Mouse (Mus musculus): ENCODE data around the gene Smarce1. TPM values are rescaled to one million over a fixed set of nuclear protein-coding genes. Genes with fewer than 3 reads are reported as not detected.
"Not testable (repeated sequence)": the region's sequence is repeated elsewhere in the genome, so short reads cannot be mapped to it uniquely, and the experiment has no call there.

The Smarce1 gene
- total RNA-seq (2021): 10 to 100 TPM; 51.8 to 59.7 TPM

DNA sequence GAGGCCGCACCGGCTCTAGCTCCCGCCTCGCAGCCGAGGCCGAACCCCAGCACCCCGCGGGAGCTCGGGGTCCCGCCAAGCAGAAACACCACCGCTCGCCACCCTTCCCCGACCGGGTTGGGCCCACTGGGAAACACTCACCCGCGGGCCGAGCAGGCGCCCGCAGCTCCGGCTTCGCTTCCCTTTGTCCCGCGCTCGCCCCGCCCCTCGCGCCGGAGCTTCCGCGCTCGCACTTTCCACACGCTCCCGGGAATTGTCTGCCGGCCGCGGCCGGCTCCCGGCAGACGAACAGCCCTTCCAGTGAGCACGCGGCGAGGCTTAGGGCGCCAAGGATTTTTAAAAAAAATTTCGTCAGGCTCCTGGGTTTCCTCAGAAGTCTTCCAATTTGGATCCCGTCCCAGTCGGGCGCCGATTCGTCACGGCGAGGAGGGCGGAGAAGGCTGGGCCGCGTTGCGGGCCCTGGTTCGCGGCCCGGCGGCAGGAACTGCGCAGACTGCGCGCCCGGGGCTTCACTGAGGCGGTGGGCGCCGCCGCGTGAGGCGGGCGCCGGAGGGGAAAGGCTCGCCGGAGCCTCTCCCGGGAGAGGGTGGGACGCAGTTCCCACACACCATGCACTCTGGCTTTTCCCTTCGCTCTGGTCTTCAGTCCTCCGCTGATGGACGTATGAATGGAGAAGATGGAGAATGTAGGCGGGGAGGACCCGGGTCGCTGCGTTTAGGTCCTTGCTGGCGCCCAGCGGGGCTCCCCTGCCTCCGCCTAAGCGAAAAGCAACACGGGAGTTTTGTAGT, at the start of gene Smarce1:
Smarce1 (minus strand) TSS at position 757 of the 788 bp plus-strand sequence.
- DNase-seq (ENCODE audit: extremely low spot score in 1 of 2, low spot score in 1 of 2): peak; percentile 74 to 77

DNA sequence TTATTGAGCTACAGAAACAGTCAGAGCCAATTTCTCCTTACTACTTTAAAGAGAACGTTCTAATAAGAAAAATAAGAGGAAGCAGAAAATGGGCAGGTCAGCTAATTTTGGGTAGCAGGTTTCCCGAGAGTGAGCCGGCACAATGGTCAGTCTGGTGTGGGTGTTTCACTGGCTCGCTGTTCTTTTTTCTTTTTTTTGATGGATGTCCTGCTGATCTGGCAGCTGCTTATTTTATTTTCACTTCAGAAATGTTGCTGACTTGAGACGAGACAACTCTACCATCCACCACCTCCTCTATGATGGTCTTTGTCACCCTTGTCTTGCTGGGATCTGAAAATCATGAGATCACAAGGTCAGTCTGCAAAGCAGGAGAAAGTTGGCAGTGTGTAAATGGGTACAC, 49.2 kb upstream of the Smarce1 start:
- no peak for DNase-seq (ENCODE audit: extremely low spot score in 1 of 2, low spot score in 1 of 2)

- DNase-seq (ENCODE audit: extremely low spot score in 1 of 2, low spot score in 1 of 2): no peak
Measured at GRCm38 (mm10) chr11:99276786-99277185, 46.0 kb upstream of the Smarce1 start.

DNA sequence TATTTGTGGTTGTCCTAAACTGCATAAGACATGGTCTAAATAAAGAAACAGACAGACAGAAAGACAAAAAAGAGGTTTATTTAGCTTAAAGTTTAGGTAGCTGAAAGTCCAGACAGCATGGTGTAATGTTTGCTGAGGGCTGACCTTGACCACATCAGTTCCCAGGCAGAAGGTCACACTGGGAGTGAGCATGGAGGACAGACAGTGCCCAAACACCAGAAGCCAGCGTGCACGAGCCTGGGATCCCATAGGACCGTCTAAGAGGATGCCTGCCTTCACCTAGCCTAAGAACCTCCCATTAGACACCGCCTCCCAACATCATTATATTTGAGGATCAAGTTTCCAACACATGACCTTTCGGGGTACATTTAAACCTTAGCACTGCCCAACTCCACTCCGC, 44.8 kb upstream of the Smarce1 start:
- DNase-seq (ENCODE audit: extremely low spot score in 1 of 2, low spot score in 1 of 2): no peak

DNA sequence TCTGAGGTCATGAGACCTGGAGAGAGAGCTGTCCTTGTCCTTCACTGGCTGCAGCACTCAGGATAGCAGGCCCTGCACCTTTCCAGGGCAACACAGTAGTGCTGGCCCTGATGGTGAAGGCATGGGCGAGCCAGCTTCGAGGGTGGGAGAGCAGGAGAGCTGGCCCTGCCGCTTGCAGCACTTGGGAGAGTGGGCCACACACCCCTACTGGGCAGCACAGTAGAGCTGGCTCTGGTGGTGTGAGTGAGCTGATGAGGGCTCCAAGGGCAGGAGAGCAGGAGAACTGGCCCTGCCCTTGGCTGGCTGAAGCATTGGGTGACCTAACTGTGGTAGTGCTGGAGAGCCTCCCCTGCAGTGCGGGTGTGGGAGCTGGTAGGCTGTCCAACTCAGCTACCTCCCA, 41.9 kb upstream of the Smarce1 start:
- DNase-seq (ENCODE audit: extremely low spot score in 1 of 2, low spot score in 1 of 2): no peak

- no peak for DNase-seq (ENCODE audit: extremely low spot score in 1 of 2, low spot score in 1 of 2)
Measured at GRCm38 (mm10) chr11:99269192-99269591, 38.4 kb upstream of the Smarce1 start.

- no peak for DNase-seq (ENCODE audit: extremely low spot score in 1 of 2, low spot score in 1 of 2)
Measured at GRCm38 (mm10) chr11:99265796-99266195, 35.0 kb upstream of the Smarce1 start.

DNA sequence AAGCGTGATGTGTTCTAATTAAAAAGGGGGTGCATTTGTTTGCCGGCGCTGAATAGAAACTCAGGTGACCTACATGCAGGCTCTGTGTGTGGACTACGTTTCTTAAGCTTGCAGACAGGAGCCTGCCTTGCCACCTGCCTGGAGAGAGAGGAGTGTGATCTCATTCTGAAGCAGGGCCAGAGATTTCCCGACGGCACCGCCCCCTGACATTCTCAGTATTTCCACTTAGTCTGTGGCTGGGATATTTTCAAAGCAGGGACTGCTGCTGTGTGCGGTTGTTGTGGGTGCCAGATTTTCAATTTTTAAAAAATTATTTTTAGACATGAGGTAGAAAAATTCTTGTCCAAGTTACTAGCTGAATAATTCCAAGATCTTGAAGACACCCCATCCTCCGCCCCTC, 34.4 kb upstream of the Smarce1 start:
- DNase-seq (ENCODE audit: extremely low spot score in 1 of 2, low spot score in 1 of 2): peak; percentile 10 to 28

DNA sequence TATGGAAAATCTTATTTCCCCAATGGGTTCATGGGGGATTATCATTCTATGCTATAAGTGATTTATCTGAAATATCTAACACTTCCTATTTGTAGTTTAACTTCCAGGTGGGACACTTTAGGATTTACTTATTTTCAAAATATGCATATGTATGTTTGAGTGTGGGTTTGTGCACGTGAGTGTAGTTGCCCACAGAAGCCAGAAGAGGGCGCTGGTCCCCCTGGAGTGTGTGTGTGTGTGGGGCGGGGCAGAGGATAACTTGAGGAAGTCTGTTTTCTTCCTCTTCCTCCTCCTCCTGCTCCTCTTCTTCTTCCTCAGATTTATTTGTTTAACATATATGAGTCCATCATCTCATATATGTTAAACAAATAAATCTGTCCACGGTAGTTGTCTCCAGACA, 25.4 kb upstream of the Smarce1 start:
- no peak for DNase-seq (ENCODE audit: extremely low spot score in 1 of 2, low spot score in 1 of 2)

GRCm38 (mm10) chr11:99255316-99255715, 24.5 kb upstream of the Smarce1 start:
- no peak for DNase-seq (ENCODE audit: extremely low spot score in 1 of 2, low spot score in 1 of 2)

GRCm38 (mm10) chr11:99253893-99254292, 23.1 kb upstream of the Smarce1 start:
- no peak for DNase-seq (ENCODE audit: extremely low spot score in 1 of 2, low spot score in 1 of 2)

DNA sequence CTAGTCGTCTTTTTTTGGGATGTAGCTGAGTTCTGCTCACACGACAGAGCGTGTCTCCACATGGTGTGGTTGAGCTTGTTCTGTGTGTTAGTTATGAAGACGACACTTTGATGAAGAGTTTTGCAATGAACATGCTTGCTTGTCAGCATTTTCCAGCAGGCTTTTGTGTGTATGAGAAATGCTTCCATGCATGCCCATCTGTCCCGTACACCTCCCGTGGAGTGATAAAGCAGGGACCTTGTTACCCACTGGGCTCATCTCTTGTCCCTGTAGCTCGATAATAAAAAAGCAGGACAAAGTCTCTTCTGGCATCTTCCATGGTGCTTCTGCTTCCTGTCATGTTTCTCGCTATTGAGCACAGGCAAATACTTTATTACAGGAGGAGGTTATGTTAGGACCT, 21.9 kb upstream of the Smarce1 start:
- DNase-seq (ENCODE audit: extremely low spot score in 1 of 2, low spot score in 1 of 2): no peak

DNA sequence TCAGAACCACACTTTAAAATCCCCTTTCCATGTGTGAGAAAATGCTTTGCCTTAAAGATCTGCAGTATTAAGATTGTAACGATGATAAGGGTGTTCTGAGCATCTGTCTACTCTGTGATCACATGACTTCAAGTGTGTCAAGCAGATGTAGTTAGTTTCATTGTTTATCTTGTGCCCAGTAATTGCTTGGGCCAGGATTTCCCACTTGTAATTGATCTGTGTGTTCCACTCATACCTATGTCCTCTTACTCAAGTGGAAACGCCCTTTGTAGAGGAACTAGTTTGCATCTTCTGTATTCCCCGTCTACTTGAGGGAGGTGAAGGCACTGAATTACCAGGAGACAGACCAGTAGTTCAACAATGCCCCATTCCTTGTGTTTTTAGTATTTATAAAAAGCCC, 19.8 kb upstream of the Smarce1 start:
- no peak for DNase-seq (ENCODE audit: extremely low spot score in 1 of 2, low spot score in 1 of 2)

GRCm38 (mm10) chr11:99250241-99250640, 19.4 kb upstream of the Smarce1 start:
- peak; percentile 20 to 22 for DNase-seq (ENCODE audit: extremely low spot score in 1 of 2, low spot score in 1 of 2)

DNA sequence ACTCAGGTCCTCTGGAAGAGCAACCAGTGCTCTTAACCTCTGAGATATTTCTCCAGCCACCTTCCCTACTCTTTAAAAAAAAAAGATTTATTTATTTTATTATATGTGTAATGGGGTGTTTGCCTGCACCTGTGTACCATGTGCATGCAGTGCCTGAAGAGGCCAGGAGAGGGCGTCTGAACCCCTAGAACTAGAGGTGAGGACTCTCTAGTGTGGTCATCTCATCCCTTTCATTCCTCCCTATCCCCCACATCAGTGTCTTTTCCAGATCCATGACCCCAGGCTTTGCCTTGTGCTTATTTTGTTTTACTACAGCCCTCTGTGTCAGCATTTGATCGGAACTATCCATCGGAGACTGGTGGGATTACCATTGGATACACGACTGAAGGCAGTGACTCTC, 18.3 kb upstream of the Smarce1 start:
- peak in 1 of 2 experiments; percentile 33 for DNase-seq (ENCODE audit: extremely low spot score in 1 of 2, low spot score in 1 of 2)

DNA sequence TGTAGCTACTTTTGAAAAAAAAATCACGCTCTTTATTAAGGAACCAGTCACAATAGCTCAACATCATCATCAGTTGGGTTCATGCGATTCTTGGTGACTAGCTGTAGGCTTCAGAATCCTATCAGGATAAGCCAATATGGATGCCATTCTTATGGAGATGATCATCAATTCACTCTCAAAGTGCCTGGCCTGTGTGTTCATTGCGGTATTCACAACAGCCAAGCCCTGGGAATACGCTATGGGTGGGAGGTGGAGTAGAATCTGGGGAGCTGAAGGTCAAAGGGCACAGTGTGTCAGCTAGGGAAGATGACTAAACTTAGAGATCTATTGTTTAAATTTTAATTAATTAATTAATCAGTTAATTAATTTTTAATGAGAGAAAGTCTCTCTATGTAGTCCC, 17.1 kb upstream of the Smarce1 start:
- DNase-seq (ENCODE audit: extremely low spot score in 1 of 2, low spot score in 1 of 2): no peak

GRCm38 (mm10) chr11:99244519-99244918, 13.7 kb upstream of the Smarce1 start:
- DNase-seq (ENCODE audit: extremely low spot score in 1 of 2, low spot score in 1 of 2): not testable (repeated sequence)

- peak; percentile 12 to 28 for DNase-seq (ENCODE audit: extremely low spot score in 1 of 2, low spot score in 1 of 2)
Measured at GRCm38 (mm10) chr11:99243820-99244374, 13.1 kb upstream of the Smarce1 start, which contains the start of gene Krt222. Gene Krt222, minus strand, starts transcription at chr11:99244085.

- DNase-seq (ENCODE audit: extremely low spot score in 1 of 2, low spot score in 1 of 2): no peak
Measured at GRCm38 (mm10) chr11:99243200-99243819, 12.5 kb upstream of the Smarce1 start.

GRCm38 (mm10) chr11:99242056-99242455, 11.2 kb upstream of the Smarce1 start:
- DNase-seq (ENCODE audit: extremely low spot score in 1 of 2, low spot score in 1 of 2): no peak

GRCm38 (mm10) chr11:99238468-99238867, 7.7 kb upstream of the Smarce1 start:
- DNase-seq (ENCODE audit: extremely low spot score in 1 of 2, low spot score in 1 of 2): no peak

Measured in layer of hippocampus, postnatal 25 days (tissue).